Mouse (Mus musculus) hindbrain, postnatal 0 days (tissue): ENCODE results near the gene Pm20d1. TPM values are rescaled to one million over a fixed set of nuclear protein-coding genes. Genes with fewer than 3 reads are reported as not detected.

Source experiments
- ATAC-seq: fragments of 200-750 bp; cut with Nextera tagmentation; 2 replicates; pipeline ENCODE4 v1.8.0; 2017; ENCODE audit warnings: mild to moderate bottlenecking, moderate TSS enrichment, moderate library complexity
- DNase-seq: peaks from one replicate; pipeline ENCODE4 v3.0.0-alpha.2; 2015; ENCODE audit warnings: low spot score
- H3K27ac ChIP-seq: fragments of 300-500 bp; sonication (generic); 2 replicates; pipeline ENCODE4 v1.5.1; 2014; ENCODE audit warnings: mild to moderate bottlenecking
- H3K27me3 ChIP-seq: fragments of 300-500 bp; sonication (generic); 2 replicates; pipeline ENCODE4 v1.6.1; 2014; ENCODE audit warnings: low read length, mixed read lengths; ENCODE audit not compliant: insufficient read depth
- H3K36me3 ChIP-seq: fragments of 300-500 bp; sonication (generic); 2 replicates; pipeline ENCODE4 v1.6.1; 2014; ENCODE audit warnings: low read length, mixed read lengths; ENCODE audit not compliant: insufficient read depth
- H3K4me1 ChIP-seq: fragments of 300-500 bp; sonication (generic); 2 replicates; pipeline ENCODE4 v1.6.1; 2014; ENCODE audit warnings: antibody characterized with exemption, low read length, mixed read lengths; ENCODE audit not compliant: insufficient read depth
- H3K4me2 ChIP-seq: fragments of 300-500 bp; sonication (generic); 2 replicates; pipeline ENCODE4 v1.6.1; 2014; ENCODE audit warnings: low read depth, mild to moderate bottlenecking, low read length, moderate library complexity, mixed read lengths
- H3K4me3 ChIP-seq: fragments of 300-500 bp; sonication (generic); 2 replicates; pipeline ENCODE4 v1.5.1; 2014; ENCODE audit warnings: low read length
- H3K9ac ChIP-seq: fragments of 300-500 bp; sonication (generic); replicated peaks from 2 replicates; pipeline ENCODE4 v1.6.1; 2014; ENCODE audit warnings: mild to moderate bottlenecking, low read length, moderate library complexity, mixed read lengths
- H3K9me3 ChIP-seq: fragments of 300-500 bp; sonication (generic); 2 replicates; pipeline ENCODE4 v1.6.1; 2016; ENCODE audit warnings: low read length, mixed read lengths
- CTCF ChIP-seq: IDR thresholded peaks from 2 replicates; pipeline ENCODE4 v1.5.1; 2016; ENCODE audit warnings: antibody characterized with exemption, control low read depth, low read depth
- WGBS: fragments of 180-500 bp; shearing (Covaris S2); extraction: QIAGEN DNeasy Blood & Tissue Kit; methylation state at CpG from one replicate; pipeline ENCODE4 v1.1.7; 2014; 5-methylcytosine and 5-hydroxymethylcytosine counted together
- polyA plus RNA-seq: library from polyadenylated mRNA; unstranded; fragments of >200 nt; fragmentation: Nextera tagmentation; extraction: Ambion mirVana; gene quantifications from 2 replicates; pipeline ENCODE4 v1.2.1, GENCODE M21; 2015
- total RNA-seq: library from RNA; depleted of rRNA; stranded (reverse); fragments of >200 nt; gene quantifications from 2 replicates; pipeline ENCODE4 v1.2.3, GENCODE M21; 2014

Pm20d1 gene
- total and polyA plus RNA-seq, 2 experiments from 2014 or later, result 0.60 to 0.63 TPM

GRCm38 (mm10) chr1:131754212-131754829 lies 42.9 kb upstream of the Pm20d1 start:
- DNase-seq (no peak), ATAC-seq (no peak)
- Histone ChIP-seq H3K36me3 (no peaks in the 10 kb centered on the region), H3K27ac (no peak overlapping the region), H3K9me3 (no peaks in the 10 kb centered on the region), H3K4me3 (no peak overlapping the region), H3K27me3 (0 out of 2 replicates have a peak, but pooled peaks cover 4% of the 10 kb centered on the region), H3K4me2 (no peak overlapping the region), H3K9ac (no peak overlapping the region), H3K4me1 (peaks cover 14% of the 10 kb centered on the region; the same call in 1 of the 2 replicates)
- TF ChIP-seq CTCF, result no peak
- WGBS, result 85% methylated on average over 3 of the region's 3 CpGs

GRCm38 (mm10) chr1:131754916-131755315 lies 42.3 kb upstream of the Pm20d1 start:
- no peak overlapping the region for H3K4me3 ChIP-seq
- H3K9ac ChIP-seq, result no peak overlapping the region
- ATAC-seq (no peak), DNase-seq (no peak)
- no peaks in the 10 kb centered on the region for H3K9me3 ChIP-seq
- 0 out of 2 replicates have a peak, but pooled peaks cover 1% of the 10 kb centered on the region for H3K27me3 ChIP-seq
- no peak for TF ChIP-seq CTCF
- no peak overlapping the region for H3K27ac ChIP-seq
- peaks cover 14% of the 10 kb centered on the region; the same call in 1 of the 2 replicates for H3K4me1 ChIP-seq
- H3K4me2 ChIP-seq, result no peak overlapping the region
- no peaks in the 10 kb centered on the region for H3K36me3 ChIP-seq
- WGBS, result 77% methylated on average over 4 of the region's 4 CpGs

GRCm38 (mm10) chr1:131757211-131757610 lies 40.0 kb upstream of the Pm20d1 start:
- WGBS, result 70% methylated on average over 6 of the region's 6 CpGs

GRCm38 (mm10) chr1:131758796-131759195 lies 38.4 kb upstream of the Pm20d1 start:
- Histone ChIP-seq H3K9ac (no peak overlapping the region), H3K27ac (no peak overlapping the region), H3K4me3 (no peak overlapping the region), H3K9me3 (no peaks in the 10 kb centered on the region), H3K27me3 (no peaks in the 10 kb centered on the region), H3K36me3 (no peaks in the 10 kb centered on the region), H3K4me2 (no peak overlapping the region), H3K4me1 (no peaks in the 10 kb centered on the region)
- 39% methylated on average over 7 of the region's 7 CpGs for WGBS
- TF ChIP-seq CTCF, result no peak
- DNase-seq (no peak), ATAC-seq (no peak)

More at GRCm38 (mm10) chr1:131757211-131757610, 40.0 kb upstream of the Pm20d1 start:
- H3K4me3 ChIP-seq, result no peak overlapping the region
- no peaks in the 10 kb centered on the region for H3K36me3 ChIP-seq
- H3K4me1 ChIP-seq, result peaks cover 6% of the 10 kb centered on the region; the same call in 1 of the 2 replicates
- no peak for TF ChIP-seq CTCF
- no peak overlapping the region for H3K27ac ChIP-seq
- no peak overlapping the region for H3K9ac ChIP-seq
- DNase-seq (no peak), ATAC-seq (no peak)
- no peaks in the 10 kb centered on the region for H3K27me3 ChIP-seq
- no peak overlapping the region for H3K4me2 ChIP-seq
- no peaks in the 10 kb centered on the region for H3K9me3 ChIP-seq

GRCm38 (mm10) chr1:131759667-131760427 lies 37.3 kb upstream of the Pm20d1 start:
- no peaks in the 10 kb centered on the region for H3K36me3 ChIP-seq
- H3K4me1 ChIP-seq, result no peaks in the 10 kb centered on the region
- no peaks in the 10 kb centered on the region for H3K9me3 ChIP-seq
- ATAC-seq, result no peak; the same call in 1 of the 2 replicates
- no peak for DNase-seq
- H3K27ac ChIP-seq, result no peak overlapping the region
- H3K4me2 ChIP-seq, result no peak overlapping the region
- no peak overlapping the region for H3K4me3 ChIP-seq
- TF ChIP-seq CTCF, result no peak
- 61% methylated on average over 9 of the region's 9 CpGs for WGBS
- no peak overlapping the region for H3K9ac ChIP-seq
- no peaks in the 10 kb centered on the region for H3K27me3 ChIP-seq

GRCm38 (mm10) chr1:131760428-131760820 lies 36.8 kb upstream of the Pm20d1 start:
- no peak overlapping the region for H3K9ac ChIP-seq
- 0 out of 2 replicates have a peak, but pooled peaks cover 3% of the 10 kb centered on the region for H3K4me1 ChIP-seq
- H3K36me3 ChIP-seq, result no peaks in the 10 kb centered on the region
- no peak for TF ChIP-seq CTCF
- no peak overlapping the region for H3K4me2 ChIP-seq
- no peak overlapping the region for H3K4me3 ChIP-seq
- no peak overlapping the region for H3K27ac ChIP-seq
- no peak for ATAC-seq
- no peak for DNase-seq
- WGBS, result 72% methylated on average over 3 of the region's 3 CpGs
- H3K27me3 ChIP-seq, result no peaks in the 10 kb centered on the region
- no peaks in the 10 kb centered on the region for H3K9me3 ChIP-seq
